Mouse (Mus musculus): ENCODE measurements around the gene Olfr59. TPM values are rescaled to one million over a fixed set of nuclear protein-coding genes. Genes with fewer than 3 reads are reported as not detected.

Gene Olfr59
- not detected in 2 replicates for polyA plus RNA-seq (2016; fragmentation: Nextera tagmentation; extraction: Ambion mirVana)

DNA sequence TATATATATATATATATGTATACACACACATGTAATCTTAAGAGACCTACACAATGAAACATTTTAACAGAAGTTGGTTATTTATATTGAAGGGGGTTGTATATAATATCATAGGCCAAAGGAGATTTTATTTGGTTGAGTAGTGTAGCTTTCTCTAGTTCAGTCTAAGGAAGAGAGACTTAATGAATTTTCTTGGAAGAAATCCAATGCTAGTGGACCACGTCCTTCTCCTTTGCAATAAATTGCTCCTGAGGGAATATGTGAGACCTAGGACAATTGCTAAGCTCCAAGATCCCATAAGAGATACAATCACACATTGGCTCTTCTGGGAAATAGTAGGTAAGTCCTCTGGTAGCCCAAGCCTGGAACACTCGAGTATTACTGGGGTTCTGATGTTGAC, at the start of gene Olfr59:
TSS of gene Olfr59 (plus strand) at position 301 of the 400 bp plus-strand sequence.
- Histone ChIP-seq H3K36me3 (replicated peaks) (no peaks in the 10 kb centered on the region), H3K27me3 (ENCODE audit: poor library complexity, severe bottlenecking) (no peaks in the 10 kb centered on the region), H3K4me3 (no peak within 1 kb of the TSS), H3K4me1 (no peaks in the 10 kb centered on the region), H3K27ac (no peak within 1 kb of the TSS), H3K9me3 (peaks cover 26% of the 10 kb centered on the region; the same call in 1 of the 2 replicates)
- WGBS = 66% methylated on average over 2 of the region's 2 CpGs
- DNase-seq (ENCODE audit: extremely low spot score, low spot score) = no peak

DNA sequence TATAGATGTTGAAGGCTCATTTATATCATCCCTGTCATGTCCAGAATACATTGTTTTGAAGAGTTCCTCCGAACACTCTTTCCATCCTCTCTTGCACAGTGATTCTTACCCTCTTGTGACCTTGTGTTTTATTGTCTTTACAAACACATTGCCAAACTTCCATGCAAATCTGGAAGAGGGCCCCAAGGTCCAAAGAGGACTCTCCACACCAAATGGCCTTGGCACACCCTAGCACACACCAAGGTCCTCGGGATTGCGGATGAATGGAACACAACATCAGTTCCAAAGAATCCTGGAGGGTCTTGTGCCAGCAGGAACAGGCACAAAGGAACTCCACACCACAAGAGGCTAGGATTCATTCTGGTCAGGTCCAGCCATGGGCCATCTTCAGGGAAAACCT, 42.3 kb upstream of the Olfr59 start:
- no peak for DNase-seq (ENCODE audit: extremely low spot score, low spot score)
- no peak overlapping the region for H3K4me3 ChIP-seq
- 93% methylated on average over 3 of the region's 3 CpGs for WGBS
- H3K9me3 ChIP-seq = peaks cover 44% of the 10 kb centered on the region
- no peak overlapping the region for H3K27ac ChIP-seq
- H3K4me1 ChIP-seq = no peaks in the 10 kb centered on the region
- no peaks in the 10 kb centered on the region for H3K27me3 ChIP-seq (ENCODE audit: poor library complexity, severe bottlenecking)
- H3K36me3 ChIP-seq (replicated peaks) = no peaks in the 10 kb centered on the region

DNA sequence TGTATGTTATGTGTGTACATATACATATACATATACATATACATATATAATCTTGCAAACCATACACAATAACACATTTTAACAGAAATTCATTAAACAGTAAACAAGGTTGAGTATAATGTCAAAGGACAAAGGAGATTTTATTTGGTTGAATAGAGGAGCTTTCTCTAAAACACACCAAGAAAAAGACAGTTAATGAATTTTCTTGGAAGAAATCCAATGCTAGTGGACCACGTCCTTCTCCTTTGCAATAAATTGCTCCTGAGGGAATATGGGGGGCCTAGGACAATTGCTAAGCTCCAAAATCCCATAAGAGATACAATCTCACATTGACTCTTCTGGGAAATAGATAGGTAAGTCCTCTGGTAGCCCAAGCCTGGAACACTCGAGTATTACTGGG, 24.0 kb upstream of the Olfr59 start, which contains the start of gene Olfr406:
TSS of gene Olfr406 (plus strand) at position 301 of the 400 bp plus-strand sequence.
- no peaks in the 10 kb centered on the region for H3K36me3 ChIP-seq (replicated peaks)
- WGBS = 72% methylated on average over 2 of the region's 2 CpGs
- H3K4me3 ChIP-seq = no peak within 1 kb of the TSS
- no peak within 1 kb of the TSS for H3K27ac ChIP-seq
- DNase-seq (ENCODE audit: extremely low spot score, low spot score) = no peak
- H3K4me1 ChIP-seq = no peaks in the 10 kb centered on the region
- peaks cover 53% of the 10 kb centered on the region for H3K9me3 ChIP-seq
- no peaks in the 10 kb centered on the region for H3K27me3 ChIP-seq (ENCODE audit: poor library complexity, severe bottlenecking)

DNA sequence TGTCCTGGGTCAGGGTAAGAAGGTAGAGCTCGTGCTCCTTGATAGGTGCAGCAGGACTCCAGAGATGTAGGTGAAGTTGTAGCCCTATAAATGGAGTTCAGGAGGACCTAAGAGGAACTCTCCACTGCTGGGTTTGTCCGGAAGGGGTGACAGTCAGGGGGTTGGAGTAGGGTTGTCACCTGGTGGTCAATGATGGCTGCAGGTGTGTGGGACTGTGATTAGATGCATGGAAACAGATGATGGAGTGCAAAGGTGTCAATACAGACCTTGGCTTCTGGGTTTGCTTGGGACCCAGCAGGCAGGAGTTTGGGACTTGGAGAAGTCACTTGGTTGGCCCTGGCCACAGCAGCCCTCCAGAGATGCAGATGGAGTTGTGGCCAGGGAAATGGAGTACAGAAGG, 3.7 kb downstream of the Olfr59 start:
- Histone ChIP-seq H3K9me3 (peaks cover 13% of the 10 kb centered on the region; the same call in 1 of the 2 replicates), H3K4me1 (no peaks in the 10 kb centered on the region), H3K4me3 (no peak overlapping the region), H3K36me3 (replicated peaks) (no peaks in the 10 kb centered on the region), H3K27me3 (ENCODE audit: poor library complexity, severe bottlenecking) (no peaks in the 10 kb centered on the region), H3K27ac (no peak overlapping the region)
- DNase-seq (ENCODE audit: extremely low spot score, low spot score) = no peak
- WGBS = 78% methylated on average over 2 of the region's 2 CpGs

DNA sequence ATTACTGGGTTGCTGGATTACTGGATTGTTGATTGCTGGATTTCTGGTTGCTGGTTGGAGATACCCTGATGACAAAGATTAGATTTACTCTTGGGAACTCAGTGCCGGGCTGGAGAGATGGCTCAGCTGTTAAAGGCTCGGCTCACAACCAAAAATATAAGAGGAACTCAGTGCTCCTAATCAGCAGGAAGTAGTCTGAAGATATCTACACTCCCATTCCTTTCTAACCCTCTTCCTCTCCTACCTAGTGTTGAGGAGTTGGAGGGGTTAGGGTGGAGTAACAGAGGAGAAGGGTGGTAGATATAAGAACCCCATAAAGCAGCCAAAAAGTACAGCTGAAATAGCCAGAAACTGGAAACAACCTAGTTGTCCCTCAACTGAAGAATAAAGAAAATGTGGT, 42.5 kb downstream of the Olfr59 start:
- Histone ChIP-seq H3K36me3 (replicated peaks) (no peaks in the 10 kb centered on the region), H3K27ac (no peak overlapping the region), H3K4me1 (no peaks in the 10 kb centered on the region), H3K27me3 (ENCODE audit: poor library complexity, severe bottlenecking) (no peaks in the 10 kb centered on the region), H3K9me3 (peaks cover 18% of the 10 kb centered on the region; the same call in 1 of the 2 replicates), H3K4me3 (no peak overlapping the region)
- WGBS = 76% methylated on average over 2 of the region's 2 CpGs
- DNase-seq (ENCODE audit: extremely low spot score, low spot score) = no peak

DNA sequence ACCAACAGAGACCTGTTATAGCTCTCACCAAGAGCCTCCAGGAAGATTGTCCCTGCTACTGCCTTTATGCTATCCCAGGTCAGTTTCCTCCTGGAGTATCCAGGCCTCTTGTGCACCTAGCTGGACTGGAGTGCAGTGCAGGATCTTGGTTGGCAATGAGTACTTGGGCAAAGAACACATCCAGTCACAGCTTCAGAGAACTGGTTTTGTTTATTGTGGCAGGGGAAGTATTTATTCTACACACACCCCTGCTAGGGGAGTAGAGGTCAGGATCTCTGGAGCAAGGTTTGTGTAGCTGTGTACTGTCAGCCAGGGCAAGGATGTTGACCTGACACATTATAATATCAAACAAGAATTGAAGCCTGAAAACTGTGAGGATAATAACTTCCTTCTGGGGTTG, 45.2 kb downstream of the Olfr59 start:
- no peak overlapping the region for H3K27ac ChIP-seq
- no peaks in the 10 kb centered on the region for H3K36me3 ChIP-seq (replicated peaks)
- DNase-seq (ENCODE audit: extremely low spot score, low spot score) = no peak
- peaks cover 4% of the 10 kb centered on the region; the same call in 1 of the 2 replicates for H3K9me3 ChIP-seq
- H3K4me1 ChIP-seq = no peaks in the 10 kb centered on the region
- H3K4me3 ChIP-seq = no peak overlapping the region
- H3K27me3 ChIP-seq (ENCODE audit: poor library complexity, severe bottlenecking) = no peaks in the 10 kb centered on the region

DNA sequence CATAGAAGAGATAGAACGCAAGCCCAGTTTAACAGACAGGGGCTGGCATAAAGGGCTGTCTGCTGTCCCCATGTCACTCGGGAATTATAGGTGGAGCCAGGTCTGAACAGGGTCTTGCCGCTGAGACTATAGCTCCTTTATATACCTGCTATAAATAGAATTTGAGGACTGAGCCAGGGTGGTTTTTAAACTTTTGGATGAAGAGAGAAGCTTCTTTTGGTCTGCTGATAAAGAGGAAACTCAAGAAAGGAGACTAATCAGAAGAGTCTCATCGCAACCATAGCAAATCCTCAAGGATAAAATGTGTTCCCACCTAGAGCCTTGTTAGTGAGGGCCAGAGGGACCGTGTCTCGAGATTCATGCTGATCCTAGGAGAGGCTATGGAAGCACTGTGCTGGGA, 54.4 kb downstream of the Olfr59 start, which contains the start of gene Olfr410:
TSS of gene Olfr410 (minus strand) at position 101 of the 400 bp plus-strand sequence.
- no peaks in the 10 kb centered on the region for H3K4me1 ChIP-seq
- H3K27me3 ChIP-seq (ENCODE audit: poor library complexity, severe bottlenecking) = no peaks in the 10 kb centered on the region
- H3K36me3 ChIP-seq (replicated peaks) = no peaks in the 10 kb centered on the region
- no peak for DNase-seq (ENCODE audit: extremely low spot score, low spot score)
- 85% methylated on average over 6 of the region's 6 CpGs for WGBS
- H3K4me3 ChIP-seq = no peak within 1 kb of the TSS
- H3K9me3 ChIP-seq = peaks cover 3% of the 10 kb centered on the region; the same call in 1 of the 2 replicates
- H3K27ac ChIP-seq = no peak within 1 kb of the TSS

Other genes with a start within 250 kb of the Olfr59 start
- not detected in 2 replicates for gene Olfr139, start 227.2 kb upstream of the Olfr59 start, polyA plus RNA-seq (2016; fragmentation: Nextera tagmentation; extraction: Ambion mirVana)
- gene Olfr399, start 227.1 kb upstream of the Olfr59 start, polyA plus RNA-seq (2016; fragmentation: Nextera tagmentation; extraction: Ambion mirVana) = not detected in 2 replicates
- not detected in 2 replicates for gene Zfp616, start 213.8 kb upstream of the Olfr59 start, polyA plus RNA-seq (2016; fragmentation: Nextera tagmentation; extraction: Ambion mirVana)
- not detected in 2 replicates for gene Olfr401, start 170.0 kb upstream of the Olfr59 start, polyA plus RNA-seq (2016; fragmentation: Nextera tagmentation; extraction: Ambion mirVana)
- gene Olfr402, start 130.2 kb upstream of the Olfr59 start, polyA plus RNA-seq (2016; fragmentation: Nextera tagmentation; extraction: Ambion mirVana) = not detected in 2 replicates
- gene Olfr403, start 97.5 kb upstream of the Olfr59 start, polyA plus RNA-seq (2016; fragmentation: Nextera tagmentation; extraction: Ambion mirVana) = not detected in 2 replicates
- not detected in 2 replicates for gene Olfr43, start 72.4 kb upstream of the Olfr59 start, polyA plus RNA-seq (2016; fragmentation: Nextera tagmentation; extraction: Ambion mirVana)
- gene Olfr406, start 23.9 kb upstream of the Olfr59 start, polyA plus RNA-seq (2016; fragmentation: Nextera tagmentation; extraction: Ambion mirVana) = not detected in 2 replicates
- not detected in 2 replicates for gene Olfr410, start 54.3 kb downstream of the Olfr59 start, polyA plus RNA-seq (2016; fragmentation: Nextera tagmentation; extraction: Ambion mirVana)
- not detected in 2 replicates for gene Olfr411, start 68.9 kb downstream of the Olfr59 start, polyA plus RNA-seq (2016; fragmentation: Nextera tagmentation; extraction: Ambion mirVana)
- not detected in 2 replicates for gene Olfr412, start 78.3 kb downstream of the Olfr59 start, polyA plus RNA-seq (2016; fragmentation: Nextera tagmentation; extraction: Ambion mirVana)